Mouse (Mus musculus): ENCODE data around the gene Ggact. TPM values are rescaled to one million over a fixed set of nuclear protein-coding genes. Genes with fewer than 3 reads are reported as not detected.

Ggact gene
- polyA plus RNA-seq (2012; ENCODE audit: insufficient read depth, insufficient read length, missing spikeins) = 17.3 and 20.2 TPM in 2 replicates

DNA sequence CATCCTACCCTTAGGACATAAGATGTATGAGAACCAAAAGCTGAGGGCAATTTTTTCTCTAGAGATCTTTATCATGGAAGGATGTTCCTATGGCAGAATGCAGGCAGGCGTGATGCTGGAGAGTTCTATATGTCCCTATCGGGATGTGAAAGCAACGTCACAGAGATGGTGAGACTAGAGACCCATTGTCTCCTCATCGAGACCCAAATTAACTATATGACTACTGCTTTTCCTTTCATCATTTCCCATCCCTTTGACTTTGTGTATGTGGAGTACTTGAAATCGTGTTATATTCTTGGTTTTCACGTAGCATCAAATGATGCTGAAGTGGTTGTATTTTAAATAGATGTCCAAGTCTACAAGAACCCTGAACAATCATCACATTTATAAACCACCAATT, at the start of gene Ggact:
Ggact (minus strand) TSS at position 101 of the 400 bp plus-strand sequence.
- H3K27ac ChIP-seq (ENCODE audit: insufficient read depth, low read depth, low read length) = no peak within 1 kb of the TSS

DNA sequence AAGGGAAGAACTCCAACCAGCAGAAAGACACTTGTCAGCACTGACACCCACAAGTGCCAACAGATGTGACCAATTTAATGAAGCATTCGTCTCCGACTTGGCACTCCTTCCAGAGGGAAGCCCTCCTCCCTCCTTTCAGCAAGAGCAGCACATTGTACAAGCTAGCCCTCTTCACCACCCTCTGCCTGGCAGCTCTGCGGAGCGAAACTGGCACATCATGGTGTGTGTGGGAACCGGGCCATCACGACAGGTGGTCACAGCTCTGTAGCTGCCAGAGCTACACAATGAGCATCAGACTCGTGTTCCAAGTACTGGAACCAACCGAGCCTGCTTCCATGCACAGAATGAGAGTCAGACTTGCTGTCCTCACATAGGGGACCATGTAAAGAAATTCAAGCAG, 44.4 kb upstream of the Ggact start:
- no peak overlapping the region for H3K27ac ChIP-seq (ENCODE audit: insufficient read depth, low read depth, low read length)
- TF ChIP-seq CTCF (IDR thresholded peaks at IDR 0.05; ENCODE audit: low read depth, low read length) (no peak), POLR2A (IDR thresholded peaks at IDR 0.05; ENCODE audit: borderline replicate concordance, low read depth, low read length) (no peak)
- no peaks in the 10 kb centered on the region for H3K4me1 ChIP-seq (ENCODE audit: control insufficient read depth, insufficient read depth, low read length)
- no peak overlapping the region for H3K4me3 ChIP-seq (ENCODE audit: insufficient read depth, low read length)

More for the DNA sequence above, at the start of gene Ggact:
- H3K4me1 ChIP-seq (ENCODE audit: control insufficient read depth, insufficient read depth, low read length) = peaks cover 6% of the 10 kb centered on the region
- TF ChIP-seq CTCF (IDR thresholded peaks at IDR 0.05; ENCODE audit: low read depth, low read length) = no peak
- no peak for TF ChIP-seq POLR2A (IDR thresholded peaks at IDR 0.05; ENCODE audit: borderline replicate concordance, low read depth, low read length)
- H3K4me3 ChIP-seq (ENCODE audit: insufficient read depth, low read length) = peak within 1 kb of the TSS; percentile 66

DNA sequence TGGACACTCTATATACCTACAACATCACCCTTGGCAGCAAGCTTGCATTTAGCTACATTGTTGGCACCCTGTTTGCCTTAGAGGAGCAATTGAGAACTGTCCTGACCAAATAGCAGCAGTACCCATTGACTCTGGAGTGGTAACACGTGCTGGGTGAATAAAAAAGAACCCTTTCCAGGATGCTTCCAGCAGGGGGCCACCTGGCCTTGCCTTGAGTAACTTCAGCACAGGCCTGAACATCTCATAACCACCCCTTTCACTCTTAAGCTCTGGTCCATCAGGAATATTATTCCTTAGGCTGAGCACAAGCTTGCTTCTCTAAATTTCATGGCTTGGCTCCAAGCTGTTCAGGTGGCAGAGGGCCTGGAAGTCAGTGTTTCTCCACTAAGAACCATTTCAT, 39.8 kb upstream of the Ggact start:
- Histone ChIP-seq H3K4me3 (ENCODE audit: insufficient read depth, low read length) (no peak overlapping the region), H3K4me1 (ENCODE audit: control insufficient read depth, insufficient read depth, low read length) (peaks cover 5% of the 10 kb centered on the region), H3K27ac (ENCODE audit: insufficient read depth, low read depth, low read length) (no peak overlapping the region)
- no peak for TF ChIP-seq POLR2A (IDR thresholded peaks at IDR 0.05; ENCODE audit: borderline replicate concordance, low read depth, low read length)
- TF ChIP-seq CTCF (IDR thresholded peaks at IDR 0.05; ENCODE audit: low read depth, low read length) = no peak

- TF ChIP-seq POLR2A (IDR thresholded peaks at IDR 0.05; ENCODE audit: borderline replicate concordance, low read depth, low read length) (no peak), CTCF (IDR thresholded peaks at IDR 0.05; ENCODE audit: low read depth, low read length) (no peak)
- Histone ChIP-seq H3K4me1 (ENCODE audit: control insufficient read depth, insufficient read depth, low read length) (peaks cover 5% of the 10 kb centered on the region), H3K27ac (ENCODE audit: insufficient read depth, low read depth, low read length) (no peak overlapping the region), H3K4me3 (ENCODE audit: insufficient read depth, low read length) (no peak overlapping the region)
Observed at GRCm38 (mm10) chr14:122952556-122952955, 39.0 kb upstream of the Ggact start.

- Histone ChIP-seq H3K4me1 (ENCODE audit: control insufficient read depth, insufficient read depth, low read length) (peaks cover 5% of the 10 kb centered on the region), H3K4me3 (ENCODE audit: insufficient read depth, low read length) (no peak overlapping the region), H3K27ac (ENCODE audit: insufficient read depth, low read depth, low read length) (no peak overlapping the region)
- TF ChIP-seq CTCF (IDR thresholded peaks at IDR 0.05; ENCODE audit: low read depth, low read length) (no peak), POLR2A (IDR thresholded peaks at IDR 0.05; ENCODE audit: borderline replicate concordance, low read depth, low read length) (no peak)
Observed at GRCm38 (mm10) chr14:122951676-122952445, 38.3 kb upstream of the Ggact start.

DNA sequence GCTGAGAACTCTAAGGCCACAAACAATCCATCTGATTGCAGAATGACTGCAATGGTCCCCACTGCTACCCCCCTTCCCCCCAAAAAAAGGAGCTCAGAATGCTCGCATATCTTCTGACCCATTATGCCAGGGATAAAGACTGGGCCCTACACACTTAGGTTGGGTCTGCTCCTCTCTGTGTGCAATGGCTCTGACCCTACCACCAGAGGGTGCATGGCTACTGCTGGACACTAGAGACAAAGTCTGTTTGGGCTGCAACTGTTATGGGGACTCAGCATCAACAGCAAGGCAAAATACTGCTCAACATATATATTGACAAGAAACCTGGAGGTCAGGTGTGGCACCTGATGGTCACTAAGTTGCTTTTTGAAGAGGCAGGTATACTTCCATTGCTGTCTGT, 37.4 kb upstream of the Ggact start:
- H3K4me1 ChIP-seq (ENCODE audit: control insufficient read depth, insufficient read depth, low read length) = peaks cover 5% of the 10 kb centered on the region
- no peak overlapping the region for H3K4me3 ChIP-seq (ENCODE audit: insufficient read depth, low read length)
- H3K27ac ChIP-seq (ENCODE audit: insufficient read depth, low read depth, low read length) = no peak overlapping the region
- no peak for TF ChIP-seq POLR2A (IDR thresholded peaks at IDR 0.05; ENCODE audit: borderline replicate concordance, low read depth, low read length)
- TF ChIP-seq CTCF (IDR thresholded peaks at IDR 0.05; ENCODE audit: low read depth, low read length) = peak; percentile 11; the same call in 1 of the 2 replicates

DNA sequence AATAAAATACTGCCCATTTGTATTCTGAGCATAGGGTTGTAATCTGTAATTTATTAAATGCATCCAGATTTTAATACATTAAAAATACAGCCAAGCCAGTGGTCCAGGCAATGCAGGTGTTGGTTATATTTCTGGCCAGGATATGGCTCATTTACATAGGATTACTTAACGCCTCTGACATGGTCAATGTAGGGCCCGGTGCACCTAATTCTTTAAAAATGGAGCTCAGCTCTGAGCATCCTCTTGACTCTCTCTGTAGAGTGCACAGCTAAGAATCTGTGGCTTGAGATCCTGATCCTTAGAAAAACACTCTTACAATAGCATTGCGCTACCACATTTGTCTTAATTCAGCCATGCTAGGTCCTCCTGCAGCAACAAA, 29.9 kb upstream of the Ggact start:
- no peak overlapping the region for H3K27ac ChIP-seq (ENCODE audit: insufficient read depth, low read depth, low read length)
- H3K4me3 ChIP-seq (ENCODE audit: insufficient read depth, low read length) = no peak overlapping the region
- no peaks in the 10 kb centered on the region for H3K4me1 ChIP-seq (ENCODE audit: control insufficient read depth, insufficient read depth, low read length)
- TF ChIP-seq POLR2A (IDR thresholded peaks at IDR 0.05; ENCODE audit: borderline replicate concordance, low read depth, low read length) (no peak), CTCF (IDR thresholded peaks at IDR 0.05; ENCODE audit: low read depth, low read length) (no peak)

- Histone ChIP-seq H3K4me1 (ENCODE audit: control insufficient read depth, insufficient read depth, low read length) (no peaks in the 10 kb centered on the region), H3K4me3 (ENCODE audit: insufficient read depth, low read length) (no peak overlapping the region), H3K27ac (ENCODE audit: insufficient read depth, low read depth, low read length) (no peak overlapping the region)
- no peak for TF ChIP-seq POLR2A (IDR thresholded peaks at IDR 0.05; ENCODE audit: borderline replicate concordance, low read depth, low read length)
- no peak for TF ChIP-seq CTCF (IDR thresholded peaks at IDR 0.05; ENCODE audit: low read depth, low read length)
Observed at GRCm38 (mm10) chr14:122942757-122943474, 29.4 kb upstream of the Ggact start.

DNA sequence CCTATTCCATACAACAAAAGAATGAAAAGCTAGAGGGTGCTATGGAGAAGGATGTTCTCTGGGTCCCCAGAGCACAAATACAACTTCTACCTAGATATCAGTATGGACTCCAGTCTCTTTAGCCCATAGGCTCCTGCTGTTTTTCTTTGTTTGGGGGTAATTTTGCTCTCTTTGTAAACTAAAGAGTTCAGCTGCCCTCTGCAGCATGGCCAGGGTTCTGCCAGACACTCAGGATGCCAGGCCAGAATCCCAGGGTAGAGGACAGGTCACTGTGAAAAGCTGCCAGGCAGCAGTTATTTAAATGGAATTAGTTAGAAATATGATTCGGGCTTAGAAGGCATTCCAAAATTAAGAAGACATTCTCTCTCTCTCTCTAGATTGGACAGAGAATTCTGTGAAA, 22.9 kb upstream of the Ggact start:
- no peak overlapping the region for H3K4me3 ChIP-seq (ENCODE audit: insufficient read depth, low read length)
- TF ChIP-seq POLR2A (IDR thresholded peaks at IDR 0.05; ENCODE audit: borderline replicate concordance, low read depth, low read length) (no peak), CTCF (IDR thresholded peaks at IDR 0.05; ENCODE audit: low read depth, low read length) (no peak)

GRCm38 (mm10) chr14:122920011-122920410, 6.5 kb upstream of the Ggact start:
- Histone ChIP-seq H3K4me1 (ENCODE audit: control insufficient read depth, insufficient read depth, low read length) (no peaks in the 10 kb centered on the region; the same call in 1 of the 2 replicates), H3K4me3 (ENCODE audit: insufficient read depth, low read length) (no peak overlapping the region), H3K27ac (ENCODE audit: insufficient read depth, low read depth, low read length) (no peak overlapping the region)
- TF ChIP-seq POLR2A (IDR thresholded peaks at IDR 0.05; ENCODE audit: borderline replicate concordance, low read depth, low read length) (no peak), CTCF (IDR thresholded peaks at IDR 0.05; ENCODE audit: low read depth, low read length) (no peak)

More for the DNA sequence above, 22.9 kb upstream of the Ggact start:
- Histone ChIP-seq H3K4me1 (ENCODE audit: control insufficient read depth, insufficient read depth, low read length) (peaks cover 7% of the 10 kb centered on the region), H3K27ac (ENCODE audit: insufficient read depth, low read depth, low read length) (no peak overlapping the region)
